In the genomic region with DNA sequence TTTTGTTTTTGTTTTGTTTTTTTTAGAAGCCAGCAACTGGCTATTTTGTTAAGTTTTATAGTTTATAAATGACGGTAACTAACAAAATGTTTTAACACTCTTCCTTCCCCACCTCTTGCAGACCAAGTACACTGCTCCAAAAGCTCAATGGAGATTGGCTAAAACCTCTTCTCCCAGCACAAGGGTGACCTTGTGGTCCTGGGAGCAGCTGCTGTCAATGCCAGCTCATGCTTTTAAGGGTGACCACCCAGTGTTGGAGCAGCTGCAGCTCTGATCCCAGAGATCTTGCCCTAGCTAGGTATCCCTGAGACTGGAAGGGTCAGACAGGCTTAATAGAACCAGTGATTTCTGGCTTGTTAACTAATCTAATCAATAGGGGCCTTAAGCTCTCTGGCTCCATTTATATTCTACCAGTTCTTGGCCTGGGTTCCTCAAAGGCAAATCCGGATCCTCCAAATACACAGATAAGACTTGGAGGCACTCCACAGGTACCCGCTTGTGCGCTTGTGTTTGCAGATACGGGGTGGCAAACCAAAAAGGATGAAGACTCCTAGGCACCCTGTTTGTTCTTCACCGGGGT, we compare ENCODE assay signal across 8 mouse cellular contexts. TPM values are rescaled to one million over a fixed set of nuclear protein-coding genes. Genes with fewer than 3 reads are reported as not detected.
DNase-seq lines count a peak whose midpoint lies in the region; ATAC-seq and TF ChIP-seq lines count a peak whose summit lies in the region.

No protein-coding gene starts in this region.

- DNase-seq in adrenal gland, adult 2 months: peak; percentile 69
- DNase-seq in adrenal gland, postnatal 4 days (ENCODE audit: low spot score in 2 of 2): no peak
- no peak for DNase-seq in heart, postnatal 0 days (ENCODE audit: low spot score)
- no peak for DNase-seq in Muller cell, postnatal 12 days (ENCODE audit: inconsistent ontology term)
- no peak for DNase-seq in urinary bladder, postnatal 4 days (ENCODE audit: low spot score in 2 of 2)
- no peak for DNase-seq in cerebellum, postnatal 14 days

- H3K4me1 ChIP-seq in ES-Bruce4 (ENCODE audit: control insufficient read depth, insufficient read depth, low read length): peaks cover 2% of the 10 kb centered on the region
- H3K4me1 ChIP-seq in heart, postnatal 0 days (ENCODE audit: control insufficient read depth, insufficient read depth): peaks cover 5% of the 10 kb centered on the region; the same call in 1 of the 2 replicates

- 14% methylated on average over 6 of the region's 6 CpGs for WGBS in heart, postnatal 0 days

- peak overlapping the region; percentile 92 for H3K4me2 ChIP-seq in heart, postnatal 0 days (ENCODE audit: low read depth, low read length)

- no peaks in the 10 kb centered on the region for H3K36me3 ChIP-seq in ES-Bruce4 (ENCODE audit: control insufficient read depth, insufficient read depth, low read length, poor library complexity, severe bottlenecking)
- H3K36me3 ChIP-seq in heart, postnatal 0 days (replicated peaks; ENCODE audit: control insufficient read depth, insufficient read depth, low read length): no peaks in the 10 kb centered on the region

- no peaks in the 10 kb centered on the region for H3K27me3 ChIP-seq in ES-Bruce4 (ENCODE audit: control insufficient read depth, insufficient read depth, low read length, poor library complexity, severe bottlenecking)
- H3K27me3 ChIP-seq in heart, postnatal 0 days (ENCODE audit: control insufficient read depth, insufficient read depth, low read length): no peaks in the 10 kb centered on the region

- no peak for TF ChIP-seq POLR2A in ES-Bruce4 (IDR thresholded peaks at IDR 0.05; ENCODE audit: insufficient read depth, low read length)

- TF ChIP-seq CTCF in ES-Bruce4 (IDR thresholded peaks at IDR 0.05; ENCODE audit: low read depth, low read length): no peak
- no peak for TF ChIP-seq CTCF in heart, postnatal 0 days (IDR thresholded peaks at IDR 0.05; ENCODE audit: low read depth)

- peak overlapping the region; percentile 52 for H3K4me3 ChIP-seq in ES-Bruce4 (ENCODE audit: low read depth, low read length)
- H3K4me3 ChIP-seq in heart, postnatal 0 days (ENCODE audit: low read depth, low read length): peak overlapping the region; percentile 53

- no peak for TF ChIP-seq EP300 in ES-Bruce4 (IDR thresholded peaks at IDR 0.05; ENCODE audit: insufficient read depth, low read depth, low read length)
- no peak for TF ChIP-seq EP300 in heart, postnatal 0 days (IDR thresholded peaks at IDR 0.05; ENCODE audit: low read depth)

- ATAC-seq in heart, postnatal 0 days (ENCODE audit: insufficient read depth, low read depth): no peak
- ATAC-seq in megakaryocyte-erythroid progenitor cell, adult 5-6 weeks (replicated peaks; ENCODE audit: low FRiP score, low TSS enrichment, poor library complexity, severe bottlenecking): 0 out of 2 replicates have a peak, but pooled peaks have one; percentile 8

- no peak overlapping the region for H3K27ac ChIP-seq in ES-Bruce4 (ENCODE audit: insufficient read depth, low read length)
- H3K27ac ChIP-seq in heart, postnatal 0 days (ENCODE audit: low read depth): no peak overlapping the region

- H3K9ac ChIP-seq in ES-Bruce4 (ENCODE audit: low read depth, poor library complexity, severe bottlenecking): peak overlapping the region; percentile 13
- peak overlapping the region; percentile 39; the same call in 1 of the 2 replicates for H3K9ac ChIP-seq in heart, postnatal 0 days (replicated peaks; ENCODE audit: low read depth, low read length)

- no peaks in the 10 kb centered on the region for H3K9me3 ChIP-seq in ES-Bruce4 (replicated peaks; ENCODE audit: control insufficient read depth, insufficient read depth, low read length, poor library complexity, severe bottlenecking)
- no peaks in the 10 kb centered on the region for H3K9me3 ChIP-seq in heart, postnatal 0 days (replicated peaks; ENCODE audit: control insufficient read depth, low read length)

RNA-seq across cellular contexts. Expression of a gene that starts 0.9 kb away (rescaled TPM):
- total RNA-seq in adrenal gland, adult 2 months (2021): 10 to 100 TPM; 52.8 to 58.4 TPM
- polyA plus RNA-seq in adrenal gland, adult 2 months (2012; rRNA removed): 46.7 and 51.0 TPM in 2 replicates
- 10 to 100 TPM; 12.1 to 15.3 TPM for total RNA-seq in adrenal gland, postnatal 4 days (2021)
- polyA plus RNA-seq in ES-Bruce4 (2011; ENCODE audit: insufficient read depth, insufficient read length, low read depth, missing spikeins): 2.1 and 2.3 TPM in 2 replicates
- 0.92 and 3.7 TPM in 2 replicates for total RNA-seq in heart, postnatal 0 days (2014; rRNA removed; ENCODE audit: low replicate concordance)
- polyA plus RNA-seq in heart, postnatal 0 days (2015; fragmentation: Nextera tagmentation; extraction: Ambion mirVana): 1.2 and 1.4 TPM in 2 replicates
- total RNA-seq in megakaryocyte-erythroid progenitor cell, adult 5-6 weeks (2014; fragmentation: Nextera tagmentation): 1.3 TPM in 1 of 2 replicates, not detected in the other
- total RNA-seq in megakaryocyte-erythroid progenitor cell, adult 5-6 weeks (2017): 0.11 and 0.23 TPM in 2 replicates

RNA-seq across cellular contexts. Expression of a gene that starts 46.6 kb away (rescaled TPM):
- total RNA-seq in adrenal gland, adult 2 months (2021): 1 to 10 TPM; 4.2 to 8.6 TPM
- polyA plus RNA-seq in adrenal gland, adult 2 months (2012; rRNA removed): 1.5 and 1.7 TPM in 2 replicates
- total RNA-seq in adrenal gland, postnatal 4 days (2021): 1 to 10 TPM; 7.5 to 7.9 TPM
- 3.6 and 4.1 TPM in 2 replicates for polyA plus RNA-seq in ES-Bruce4 (2011; ENCODE audit: insufficient read depth, insufficient read length, low read depth, missing spikeins)
- total RNA-seq in heart, postnatal 0 days (2014; rRNA removed; ENCODE audit: low replicate concordance): 8.2 and 11.2 TPM in 2 replicates
- 13.5 and 13.7 TPM in 2 replicates for polyA plus RNA-seq in heart, postnatal 0 days (2015; fragmentation: Nextera tagmentation; extraction: Ambion mirVana)
- 3.4 and 4.7 TPM in 2 replicates for total RNA-seq in megakaryocyte-erythroid progenitor cell, adult 5-6 weeks (2014; fragmentation: Nextera tagmentation)
- total RNA-seq in megakaryocyte-erythroid progenitor cell, adult 5-6 weeks (2017): 2.8 and 3.3 TPM in 2 replicates
